Mouse (Mus musculus) G1E (cell line): Measurements from ENCODE around the gene Jam3. TPM values are rescaled to one million over a fixed set of nuclear protein-coding genes. Genes with fewer than 3 reads are reported as not detected.

ENCODE experiments used
- ATAC-seq: 2 replicates; pipeline ENCODE4 v1.8.0; 2016; ENCODE audit warnings: mild to moderate bottlenecking; ENCODE audit not compliant: insufficient number of reproducible peaks, poor library complexity, low FRiP score, severe bottlenecking; ENCODE audit errors: extremely low read depth
- DNase-seq: peaks from one replicate; pipeline ENCODE4 v3.0.0; 2012; ENCODE audit warnings: low spot score
- H3K27me3 ChIP-seq: 2 replicates; pipeline ENCODE4 v1.6.1; 2012; ENCODE audit warnings: mild to moderate bottlenecking, low read length, inconsistent platforms; ENCODE audit not compliant: insufficient read depth
- H3K36me3 ChIP-seq: replicated peaks from 2 replicates; pipeline ENCODE3; 2012; ENCODE audit warnings: mild to moderate bottlenecking, inconsistent platforms
- H3K4me1 ChIP-seq: 2 replicates; pipeline ENCODE4 v1.6.1; 2012; ENCODE audit warnings: low read depth, low read length, inconsistent platforms, mixed read lengths; ENCODE audit not compliant: insufficient read depth
- H3K4me3 ChIP-seq: 2 replicates; pipeline ENCODE4 v1.5.1; 2012; ENCODE audit warnings: low read depth, mild to moderate bottlenecking, inconsistent platforms, low read length, moderate library complexity, mixed read lengths
- H3K9me3 ChIP-seq: replicated peaks from 2 replicates; pipeline ENCODE4 v1.6.1; 2012; ENCODE audit warnings: inconsistent platforms
- CTCF ChIP-seq: IDR thresholded peaks from 2 replicates; pipeline ENCODE4 v1.5.1; 2012; ENCODE audit warnings: low read depth, low read length, inconsistent platforms, mixed read lengths
- GATA1 ChIP-seq: IDR thresholded peaks from 2 replicates; pipeline ENCODE4 v1.6.1; 2012; ENCODE audit warnings: borderline replicate concordance, low read length, inconsistent platforms, mixed read lengths
- GATA2 ChIP-seq: IDR thresholded peaks from 2 replicates; pipeline ENCODE4 v1.6.1; 2012; ENCODE audit warnings: low read depth, low read length, inconsistent platforms, borderline replicate concordance
- POLR2AphosphoS5 ChIP-seq: IDR thresholded peaks from 2 replicates; pipeline ENCODE4 v1.6.1; 2012; ENCODE audit warnings: low read depth, low read length, inconsistent platforms; ENCODE audit not compliant: insufficient replicate concordance
- TAL1 ChIP-seq: conservative IDR thresholded peaks from 2 replicates; pipeline ENCODE4 v1.6.1; 2012; ENCODE audit warnings: low read depth, low read length, inconsistent platforms, mixed read lengths
- polyA plus RNA-seq: library from polyadenylated mRNA; stranded (reverse); fragments of >175 nt; gene quantifications from 2 replicates; pipeline ENCODE4 v1.2.3, GENCODE M21; 2012
- total RNA-seq, 2 experiments: library from RNA; stranded (forward) in 1 of 2; stranded (reverse) in 1 of 2; fragments of 200-1000 nt in 1 of 2; fragments of >200 nt in 1 of 2; fragmentation: Nextera tagmentation in 1 of 2; gene quantifications; 2 replicates each; pipeline ENCODE4 v1.2.3; 2014 to 2017

Jam3 gene
- total and polyA plus RNA-seq, 3 experiments = not detected

GRCm38 (mm10) chr9:27192761-27193591, 37.8 kb upstream of the Jam3 start:
- H3K4me1 ChIP-seq = no peaks in the 10 kb centered on the region
- TF ChIP-seq POLR2AphosphoS5 = no peak
- TF ChIP-seq GATA2 = no peak
- no peak for TF ChIP-seq GATA1
- no peak for TF ChIP-seq CTCF
- no peak for TF ChIP-seq TAL1
- H3K9me3 ChIP-seq = 0 out of 2 replicates have a peak, but pooled peaks cover 2% of the 10 kb centered on the region
- H3K27me3 ChIP-seq = no peaks in the 10 kb centered on the region; the same call in 1 of the 2 replicates
- DNase-seq (no peak), ATAC-seq (no peak)
- H3K36me3 ChIP-seq = no peaks in the 10 kb centered on the region
- H3K4me3 ChIP-seq = no peak overlapping the region

- ATAC-seq = no peak
- no peaks in the 10 kb centered on the region; the same call in 1 of the 2 replicates for H3K27me3 ChIP-seq
- TF ChIP-seq TAL1 (no peak), CTCF (no peak), GATA1 (no peak), GATA2 (no peak), POLR2AphosphoS5 (no peak)
- H3K36me3 ChIP-seq = no peaks in the 10 kb centered on the region
- H3K4me1 ChIP-seq = no peaks in the 10 kb centered on the region
- H3K4me3 ChIP-seq = no peak overlapping the region
- no peak for DNase-seq
- 0 out of 2 replicates have a peak, but pooled peaks cover 2% of the 10 kb centered on the region for H3K9me3 ChIP-seq
Measured at GRCm38 (mm10) chr9:27192001-27192760, 37.0 kb upstream of the Jam3 start.

DNA sequence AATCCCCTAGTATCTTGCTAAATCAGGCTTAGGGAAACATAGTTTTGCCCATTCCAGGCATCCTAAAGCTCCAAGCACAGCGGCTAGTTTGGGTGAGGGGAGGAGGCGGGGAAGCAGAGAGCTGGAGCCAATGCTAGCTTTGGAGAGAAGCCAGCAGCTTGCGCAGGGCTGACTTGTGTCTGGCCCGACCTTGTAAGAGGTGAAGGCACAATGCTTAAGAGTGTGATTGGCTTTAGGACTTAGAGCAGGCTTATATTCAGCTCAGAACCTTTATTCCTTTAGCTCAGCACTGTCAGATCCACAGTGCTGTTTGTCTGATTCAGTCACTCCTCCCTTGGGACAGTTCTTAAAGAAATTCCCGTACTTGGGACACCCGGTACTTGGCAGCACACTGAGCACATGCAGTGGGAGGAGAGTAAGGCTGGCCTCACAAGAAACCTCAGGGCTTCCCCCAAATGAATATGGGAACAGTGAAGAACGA, 36.3 kb upstream of the Jam3 start:
- no peak overlapping the region for H3K4me3 ChIP-seq
- no peaks in the 10 kb centered on the region; the same call in 1 of the 2 replicates for H3K27me3 ChIP-seq
- H3K9me3 ChIP-seq = 0 out of 2 replicates have a peak, but pooled peaks cover 2% of the 10 kb centered on the region
- no peak for DNase-seq
- no peaks in the 10 kb centered on the region for H3K36me3 ChIP-seq
- no peak for TF ChIP-seq TAL1
- no peak for TF ChIP-seq CTCF
- TF ChIP-seq POLR2AphosphoS5 = no peak
- TF ChIP-seq GATA2 = no peak
- no peaks in the 10 kb centered on the region for H3K4me1 ChIP-seq
- no peak for ATAC-seq

GRCm38 (mm10) chr9:27190461-27190860, 35.2 kb upstream of the Jam3 start:
- H3K36me3 ChIP-seq = no peaks in the 10 kb centered on the region
- H3K4me1 ChIP-seq = no peaks in the 10 kb centered on the region
- no peak overlapping the region for H3K4me3 ChIP-seq
- no peak for ATAC-seq
- H3K9me3 ChIP-seq = 0 out of 2 replicates have a peak, but pooled peaks cover 2% of the 10 kb centered on the region
- no peak for TF ChIP-seq GATA1
- no peak for TF ChIP-seq CTCF
- TF ChIP-seq TAL1 = no peak
- TF ChIP-seq GATA2 = no peak
- TF ChIP-seq POLR2AphosphoS5 = no peak
- H3K27me3 ChIP-seq = no peaks in the 10 kb centered on the region; the same call in 1 of the 2 replicates
- DNase-seq = no peak

DNA sequence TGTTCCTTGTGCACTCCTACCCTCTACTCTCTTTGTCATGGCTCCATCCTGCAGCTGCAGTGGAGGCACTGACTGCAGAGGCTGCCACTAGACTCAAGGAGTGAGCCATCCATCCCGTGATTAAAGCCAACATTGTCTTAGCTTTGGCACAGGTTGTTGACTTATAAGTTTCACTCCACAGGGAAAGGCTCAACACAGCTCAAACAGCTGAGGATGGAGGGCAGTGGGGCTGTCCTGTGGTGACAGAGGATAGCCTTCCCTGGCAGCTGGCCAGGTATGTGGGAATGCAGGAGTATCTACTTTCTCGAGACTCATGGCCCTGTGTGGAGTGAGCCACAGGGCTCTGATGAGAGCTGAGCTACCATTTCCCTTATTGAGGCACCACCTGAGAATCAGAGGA, 34.1 kb upstream of the Jam3 start:
- ATAC-seq = no peak
- H3K27me3 ChIP-seq = no peaks in the 10 kb centered on the region; the same call in 1 of the 2 replicates
- H3K9me3 ChIP-seq = 0 out of 2 replicates have a peak, but pooled peaks cover 2% of the 10 kb centered on the region
- H3K36me3 ChIP-seq = no peaks in the 10 kb centered on the region
- TF ChIP-seq GATA2 (no peak), POLR2AphosphoS5 (no peak), CTCF (no peak), TAL1 (no peak), GATA1 (no peak)
- H3K4me3 ChIP-seq = no peak overlapping the region
- no peaks in the 10 kb centered on the region for H3K4me1 ChIP-seq
- no peak for DNase-seq

DNA sequence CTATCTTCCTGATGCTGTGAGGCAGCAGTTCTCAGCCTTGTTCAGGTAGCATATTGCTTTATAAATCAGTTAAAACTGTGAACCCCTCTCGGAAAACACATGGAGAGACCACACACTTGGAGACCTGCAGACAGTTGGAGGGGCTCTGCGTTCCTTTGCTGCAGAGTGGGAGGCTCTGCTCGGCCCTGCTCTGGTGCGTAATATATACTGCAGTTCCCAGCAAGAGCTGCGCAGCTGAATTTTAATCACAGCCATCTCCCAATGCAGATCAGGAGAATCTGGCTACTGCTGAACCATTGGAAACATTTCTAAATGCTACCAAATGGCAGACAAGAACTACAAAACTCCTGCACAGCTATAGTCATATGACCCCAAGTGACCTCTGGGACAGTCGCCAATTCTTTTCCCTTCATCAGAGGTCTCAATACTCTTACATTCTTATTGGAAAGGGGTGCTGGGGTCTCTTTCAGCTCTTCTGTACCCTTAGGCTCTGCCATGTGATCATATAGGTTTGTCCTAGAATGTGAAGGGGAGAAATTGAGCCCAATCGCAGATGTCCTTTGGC, 33.5 kb upstream of the Jam3 start:
- H3K4me1 ChIP-seq = no peaks in the 10 kb centered on the region
- no peaks in the 10 kb centered on the region; the same call in 1 of the 2 replicates for H3K27me3 ChIP-seq

More for the DNA sequence above, 33.5 kb upstream of the Jam3 start:
- no peak for DNase-seq
- no peak for ATAC-seq
- Histone ChIP-seq H3K4me3 (no peak overlapping the region), H3K9me3 (no peaks in the 10 kb centered on the region), H3K36me3 (no peaks in the 10 kb centered on the region)
- TF ChIP-seq CTCF (no peak), TAL1 (no peak), GATA2 (no peak), GATA1 (no peak), POLR2AphosphoS5 (no peak)
